Mouse (Mus musculus) intestine, postnatal 0 days (tissue): ENCODE measurements around the gene Adamts12. TPM values are rescaled to one million over a fixed set of nuclear protein-coding genes. Genes with fewer than 3 reads are reported as not detected.
A peak's percentile ranks its signal among the peaks of the same experiment; 100 is the strongest.

Source experiments
- ATAC-seq: fragments of 200-750 bp; cut with Nextera tagmentation; 2 replicates; pipeline ENCODE4 v1.8.0; 2017; ENCODE audit warnings: mild to moderate bottlenecking, moderate TSS enrichment, moderate library complexity
- H3K27ac ChIP-seq: fragments of 300-500 bp; sonication (generic); 2 replicates; pipeline ENCODE4 v1.5.1; 2014; ENCODE audit warnings: mild to moderate bottlenecking, low read depth, low read length, moderate library complexity
- H3K27me3 ChIP-seq: fragments of 300-500 bp; sonication (generic); replicated peaks from 2 replicates; pipeline ENCODE4 v1.6.1; 2014; ENCODE audit warnings: low read length, mixed read lengths; ENCODE audit not compliant: control insufficient read depth, insufficient read depth
- H3K36me3 ChIP-seq: fragments of 300-500 bp; sonication (generic); 2 replicates; pipeline ENCODE4 v1.6.1; 2014; ENCODE audit warnings: mild to moderate bottlenecking, moderate library complexity; ENCODE audit not compliant: control insufficient read depth, insufficient read depth
- H3K4me1 ChIP-seq: fragments of 300-500 bp; sonication (generic); replicated peaks from 2 replicates; pipeline ENCODE4 v1.6.1; 2014; ENCODE audit warnings: antibody characterized with exemption, low read length, mixed read lengths; ENCODE audit not compliant: control insufficient read depth, insufficient read depth
- H3K4me2 ChIP-seq: fragments of 300-500 bp; sonication (generic); replicated peaks from 2 replicates; pipeline ENCODE4 v1.6.1; 2014; ENCODE audit warnings: low read depth, mild to moderate bottlenecking, moderate library complexity
- H3K4me3 ChIP-seq: fragments of 300-500 bp; sonication (generic); 2 replicates; pipeline ENCODE4 v1.5.1; 2014; ENCODE audit warnings: low read depth, low read length
- H3K9ac ChIP-seq: fragments of 300-500 bp; sonication (generic); 2 replicates; pipeline ENCODE4 v1.6.1; 2014; ENCODE audit warnings: mild to moderate bottlenecking, low read depth, low read length
- H3K9me3 ChIP-seq: fragments of 300-500 bp; sonication (generic); 2 replicates; pipeline ENCODE4 v1.6.1; 2016; ENCODE audit warnings: mixed run types; ENCODE audit not compliant: control insufficient read depth
- CTCF ChIP-seq: sonication (generic); IDR thresholded peaks from 2 replicates; pipeline ENCODE4 v1.5.1; 2016; ENCODE audit warnings: low read depth, mild to moderate bottlenecking, control low read depth, antibody characterized with exemption, moderate library complexity
- WGBS: fragments of 180-500 bp; shearing (Covaris S2); extraction: QIAGEN DNeasy Blood & Tissue Kit; methylation state at CpG from one replicate; pipeline ENCODE4 v1.1.7; 2014; 5-methylcytosine and 5-hydroxymethylcytosine counted together
- polyA plus RNA-seq: library from polyadenylated mRNA; unstranded; fragments of >200 nt; fragmentation: Nextera tagmentation; extraction: Ambion mirVana; gene quantifications from 2 replicates; pipeline ENCODE4 v1.2.1, GENCODE M21; 2015

Gene Adamts12
- polyA plus RNA-seq, 1 experiment from 2014 or later = 0.70 TPM

DNA sequence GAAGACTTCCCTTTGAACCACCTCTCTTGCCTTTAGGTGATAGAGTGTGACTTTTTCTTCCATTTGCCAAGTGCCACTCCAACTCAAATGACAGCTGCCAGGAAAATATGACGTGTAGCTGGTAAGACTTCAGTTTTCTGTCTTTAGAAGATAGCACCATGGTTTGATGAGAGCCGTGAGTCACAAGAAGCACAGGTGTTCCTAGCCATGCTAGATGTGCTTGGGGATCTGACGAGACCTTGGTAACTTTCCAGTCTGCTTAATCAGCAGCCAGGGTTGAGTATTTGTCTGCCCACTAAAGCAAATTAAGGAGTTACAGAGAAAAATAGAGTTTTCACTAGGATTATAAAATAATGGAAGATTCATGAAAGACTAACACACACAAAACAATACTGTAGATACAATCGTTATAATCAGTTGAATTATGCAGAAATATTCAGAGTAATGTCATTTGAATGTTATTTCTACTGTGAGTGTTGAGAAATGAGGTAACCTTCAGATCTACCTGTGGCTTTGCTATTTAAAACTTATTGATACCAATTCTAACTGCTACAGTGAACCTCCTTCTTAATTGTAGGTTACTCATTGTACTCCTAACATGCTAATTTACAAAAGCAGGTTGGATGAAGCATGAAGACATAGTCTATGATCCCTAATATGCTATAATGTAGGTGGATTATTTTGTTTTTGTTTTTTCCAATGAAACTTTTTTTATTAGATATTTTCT lies 169.5 kb downstream of the Adamts12 start:
- Histone ChIP-seq H3K4me2 (no peak overlapping the region), H3K27me3 (no peaks in the 10 kb centered on the region), H3K27ac (no peak overlapping the region), H3K4me3 (no peak overlapping the region), H3K4me1 (no peaks in the 10 kb centered on the region), H3K9me3 (no peaks in the 10 kb centered on the region), H3K9ac (no peak overlapping the region), H3K36me3 (no peaks in the 10 kb centered on the region)
- ATAC-seq = no peak
- 90% methylated on average over 4 of the region's 4 CpGs for WGBS
- no peak for TF ChIP-seq CTCF

GRCm38 (mm10) chr15:11240406-11240805 lies 175.8 kb downstream of the Adamts12 start:
- 84% methylated on average over 3 of the region's 3 CpGs for WGBS
- no peak for ATAC-seq

GRCm38 (mm10) chr15:11241288-11241687 lies 176.7 kb downstream of the Adamts12 start:
- no peak overlapping the region for H3K4me2 ChIP-seq
- no peak overlapping the region for H3K9ac ChIP-seq
- no peak for ATAC-seq
- no peak overlapping the region for H3K27ac ChIP-seq
- TF ChIP-seq CTCF = no peak
- no peaks in the 10 kb centered on the region for H3K36me3 ChIP-seq
- H3K9me3 ChIP-seq = no peaks in the 10 kb centered on the region
- no peaks in the 10 kb centered on the region for H3K4me1 ChIP-seq
- H3K4me3 ChIP-seq = no peak overlapping the region
- 74% methylated on average over 2 of the region's 2 CpGs for WGBS
- no peaks in the 10 kb centered on the region for H3K27me3 ChIP-seq

More at GRCm38 (mm10) chr15:11240406-11240805, 175.8 kb downstream of the Adamts12 start:
- Histone ChIP-seq H3K4me2 (no peak overlapping the region), H3K27ac (no peak overlapping the region), H3K9me3 (no peaks in the 10 kb centered on the region), H3K4me1 (no peaks in the 10 kb centered on the region), H3K27me3 (no peaks in the 10 kb centered on the region), H3K4me3 (no peak overlapping the region), H3K9ac (no peak overlapping the region), H3K36me3 (no peaks in the 10 kb centered on the region)
- TF ChIP-seq CTCF = no peak

- Histone ChIP-seq H3K27ac (no peak overlapping the region), H3K4me2 (no peak overlapping the region), H3K9me3 (no peaks in the 10 kb centered on the region), H3K4me3 (no peak overlapping the region), H3K4me1 (no peaks in the 10 kb centered on the region), H3K9ac (no peak overlapping the region), H3K27me3 (no peaks in the 10 kb centered on the region), H3K36me3 (no peaks in the 10 kb centered on the region)
- ATAC-seq = no peak
- WGBS = 88% methylated on average over 1 of the region's 1 CpGs
- TF ChIP-seq CTCF = no peak
Observed at GRCm38 (mm10) chr15:11246402-11246801, 181.8 kb downstream of the Adamts12 start.

DNA sequence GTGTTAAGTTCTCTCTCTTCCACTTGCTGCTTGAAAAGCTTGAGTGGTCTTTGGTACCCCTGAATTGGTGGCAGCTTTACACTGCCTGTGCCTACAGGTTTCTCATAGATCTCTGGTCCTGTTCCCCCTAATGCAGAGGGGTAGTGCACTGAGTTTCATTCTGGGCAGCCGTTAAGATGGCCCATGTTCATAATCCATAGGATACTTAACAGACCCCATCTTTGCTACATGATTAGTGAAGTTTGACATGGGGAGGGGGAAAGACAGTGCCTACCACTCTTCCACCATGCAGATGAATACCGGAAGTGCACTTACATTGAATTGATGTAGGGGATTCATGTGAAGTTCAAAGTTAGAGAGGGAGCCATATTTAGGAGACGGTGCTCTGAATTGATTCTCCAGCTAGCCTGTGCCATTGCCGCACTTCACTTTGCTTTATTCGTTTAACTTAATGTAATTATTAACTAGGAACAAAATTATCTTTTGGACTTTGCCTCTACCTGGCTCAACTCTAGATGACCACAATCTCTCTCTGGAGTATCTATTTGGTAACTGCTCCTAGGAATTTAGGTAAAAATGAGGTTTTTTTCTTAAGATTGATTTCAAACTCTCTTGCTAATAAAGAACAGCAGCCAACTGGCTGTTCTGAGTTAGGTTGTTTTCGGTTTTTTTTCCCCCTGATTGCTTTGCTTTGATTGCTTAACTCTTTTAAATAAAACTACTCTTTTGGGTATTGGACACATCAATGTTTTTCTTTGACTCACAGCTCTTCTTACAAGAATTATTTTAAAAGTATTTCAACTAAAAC lies 214.9 kb downstream of the Adamts12 start:
- Histone ChIP-seq H3K9me3 (no peaks in the 10 kb centered on the region), H3K4me2 (0 out of 2 replicates have a peak overlapping the region, but pooled peaks have one; percentile 21), H3K9ac (no peak overlapping the region), H3K4me3 (no peak overlapping the region), H3K36me3 (no peaks in the 10 kb centered on the region; the same call in 1 of the 2 replicates), H3K4me1 (no peaks in the 10 kb centered on the region), H3K27me3 (no peaks in the 10 kb centered on the region), H3K27ac (no peak overlapping the region)
- TF ChIP-seq CTCF = no peak
- 56% methylated on average over 6 of the region's 6 CpGs for WGBS
- no peak for ATAC-seq

GRCm38 (mm10) chr15:11280689-11281264 lies 216.2 kb downstream of the Adamts12 start:
- WGBS = 49% methylated on average over 6 of the region's 6 CpGs
- H3K27me3 ChIP-seq = no peaks in the 10 kb centered on the region
- no peak for TF ChIP-seq CTCF
- no peak for ATAC-seq
- H3K4me3 ChIP-seq = no peak overlapping the region
- H3K9ac ChIP-seq = no peak overlapping the region
- no peaks in the 10 kb centered on the region for H3K4me1 ChIP-seq
- H3K36me3 ChIP-seq = no peaks in the 10 kb centered on the region; the same call in 1 of the 2 replicates
- no peaks in the 10 kb centered on the region for H3K9me3 ChIP-seq
- H3K27ac ChIP-seq = no peak overlapping the region
- H3K4me2 ChIP-seq = no peak overlapping the region
